Mouse (Mus musculus): ENCODE results near the gene Smim9.
"Not testable (repeated sequence)": the region's sequence is repeated elsewhere in the genome, so short reads cannot be mapped to it uniquely, and the experiment has no call there.

Smim9 gene

GRCm38 (mm10) chrX:75163670-75164069, at the start of gene Smim9:
Gene Smim9, minus strand, starts transcription at chrX:75163770.
- no peak for DNase-seq (ENCODE audit: low spot score in 2 of 2)

DNA sequence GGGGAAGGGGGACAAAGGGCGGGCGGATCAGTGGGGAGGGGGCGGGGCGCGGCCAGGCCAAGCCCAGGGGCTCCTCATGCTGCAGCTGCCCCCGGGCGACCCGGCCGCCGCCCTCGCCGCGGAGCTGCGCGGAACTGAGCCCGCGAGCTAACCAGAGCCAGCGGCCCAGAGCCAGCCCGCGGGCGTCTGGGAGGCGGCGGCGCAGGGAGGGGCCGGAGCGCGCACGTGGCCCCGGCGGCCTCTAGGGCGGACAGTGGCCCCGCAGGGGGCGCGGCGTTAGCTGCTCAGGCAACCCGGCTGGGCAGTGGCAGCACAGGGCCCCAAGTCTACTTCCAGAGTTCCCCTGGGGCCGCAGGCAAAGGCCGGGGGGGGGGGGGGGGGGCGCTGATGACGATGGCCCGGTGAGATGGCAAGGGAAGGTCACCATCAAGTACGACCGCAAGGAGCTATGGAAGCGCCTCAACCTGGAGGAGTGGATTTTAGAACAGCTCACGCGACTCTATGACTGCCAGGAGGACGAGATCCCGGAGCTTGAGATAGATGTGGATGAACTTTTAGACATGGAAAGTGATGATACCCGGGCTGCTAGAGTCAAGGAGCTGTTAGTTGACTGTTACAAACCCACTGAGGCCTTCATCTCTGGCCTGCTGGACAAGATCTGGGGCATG, 7.9 kb downstream of the Smim9 start:
- no peak for DNase-seq (ENCODE audit: low spot score in 2 of 2)

- no peak for DNase-seq (ENCODE audit: low spot score in 2 of 2)
These were observed 11.3 kb downstream of the Smim9 start for GRCm38 (mm10) chrX:75152249-75152648.

GRCm38 (mm10) chrX:75150304-75150703, 13.3 kb downstream of the Smim9 start:
- DNase-seq (ENCODE audit: low spot score in 2 of 2) = no peak

- no peak for DNase-seq (ENCODE audit: low spot score in 2 of 2)
These were observed 15.2 kb downstream of the Smim9 start for GRCm38 (mm10) chrX:75148414-75148813.

DNA sequence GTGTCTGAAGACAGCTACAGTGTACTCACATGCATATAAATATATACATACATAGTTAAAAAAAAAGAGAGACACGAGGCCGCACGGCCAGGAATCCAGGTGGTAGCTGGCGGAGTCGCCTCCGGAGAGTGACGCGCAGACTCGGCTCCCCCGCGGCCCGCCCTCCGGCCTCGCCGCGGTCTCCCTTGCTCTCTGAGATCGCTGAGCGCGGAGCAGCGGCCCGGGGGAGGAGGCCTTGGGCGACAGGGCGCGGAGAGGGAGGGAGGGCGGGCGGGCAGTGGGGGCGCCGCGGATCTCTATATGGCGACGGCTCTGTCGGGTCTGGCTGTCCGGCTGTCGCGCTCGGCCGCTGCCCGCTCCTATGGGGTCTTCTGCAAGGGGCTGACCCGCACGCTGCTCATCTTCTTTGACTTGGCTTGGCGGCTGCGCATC, 20.4 kb downstream of the Smim9 start:
- DNase-seq (ENCODE audit: low spot score in 2 of 2) = not testable (repeated sequence)

- DNase-seq (ENCODE audit: low spot score in 2 of 2) = no peak
These were observed 25.4 kb downstream of the Smim9 start for GRCm38 (mm10) chrX:75138182-75138581.

DNA sequence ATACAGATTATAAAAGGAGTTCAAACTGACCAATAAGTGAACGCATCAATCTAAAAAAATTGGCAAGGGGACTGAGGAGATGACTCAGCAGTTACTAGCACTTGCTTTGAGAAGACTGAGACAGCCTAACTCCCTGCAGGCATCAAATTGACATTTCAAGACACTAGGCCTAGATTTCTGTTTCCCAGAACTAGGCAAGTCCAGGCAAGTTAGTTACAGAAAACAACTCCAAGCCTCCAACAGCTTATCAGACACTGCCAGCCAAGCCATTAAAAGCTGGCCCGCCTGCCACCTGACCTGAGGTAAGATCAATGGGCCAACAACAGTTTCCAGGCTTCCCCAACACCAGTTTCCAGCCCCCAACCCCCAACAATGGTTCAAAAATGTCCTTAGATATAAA, 25.8 kb downstream of the Smim9 start:
- no peak for DNase-seq (ENCODE audit: low spot score in 2 of 2)

GRCm38 (mm10) chrX:75136938-75137337, 26.6 kb downstream of the Smim9 start:
- DNase-seq (ENCODE audit: low spot score in 2 of 2) = no peak

- peak; percentile 67 to 81 for DNase-seq (ENCODE audit: low spot score in 2 of 2)
These were observed 33.0 kb downstream of the Smim9 start, which contains the start of gene Mpp1 for GRCm38 (mm10) chrX:75130467-75131160. Gene Mpp1, minus strand, starts transcription at chrX:75131016.

DNA sequence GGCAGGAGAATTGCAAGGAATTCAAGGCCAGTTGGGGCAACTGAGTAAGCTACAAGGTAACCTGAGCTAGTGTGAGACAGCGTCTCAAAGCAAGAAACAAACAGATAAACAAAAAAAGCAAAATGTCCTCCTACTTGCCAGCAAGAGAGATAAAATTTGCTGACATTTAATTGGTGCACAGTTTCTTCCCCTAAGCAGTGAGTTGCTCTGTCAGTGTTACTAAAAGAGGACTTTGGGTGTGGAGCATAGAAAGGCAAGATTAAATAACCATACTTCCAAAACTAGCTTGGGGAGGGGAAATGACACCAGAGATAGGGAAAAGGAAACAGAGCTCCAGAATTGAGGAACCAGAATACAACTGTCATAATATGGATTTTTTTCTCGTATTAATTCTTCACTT, 34.1 kb downstream of the Smim9 start:
- no peak for DNase-seq (ENCODE audit: low spot score in 2 of 2)

GRCm38 (mm10) chrX:75128333-75128980, 35.1 kb downstream of the Smim9 start:
- DNase-seq (ENCODE audit: low spot score in 2 of 2) = no peak

DNA sequence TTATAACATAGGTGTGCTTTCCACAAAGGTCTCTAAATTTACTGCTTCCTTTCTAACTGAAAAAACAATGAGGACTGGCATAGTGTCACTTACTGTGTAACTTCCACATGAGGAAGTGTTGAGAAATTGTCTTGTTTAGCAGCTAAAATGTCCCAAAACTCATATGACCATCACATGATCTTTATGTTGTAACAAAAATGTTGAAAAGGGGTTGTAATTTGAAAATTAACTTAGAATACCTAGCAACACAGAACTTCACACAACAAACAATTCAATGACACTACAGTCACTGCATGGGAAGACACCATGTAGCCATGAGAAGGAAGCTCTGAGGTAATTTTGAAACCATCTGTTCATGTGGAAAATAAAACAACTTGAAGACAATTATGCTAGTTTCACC, 36.7 kb downstream of the Smim9 start:
- no peak for DNase-seq (ENCODE audit: low spot score in 2 of 2)

GRCm38 (mm10) chrX:75125606-75126005, 38.0 kb downstream of the Smim9 start:
- no peak for DNase-seq (ENCODE audit: low spot score in 2 of 2)

DNA sequence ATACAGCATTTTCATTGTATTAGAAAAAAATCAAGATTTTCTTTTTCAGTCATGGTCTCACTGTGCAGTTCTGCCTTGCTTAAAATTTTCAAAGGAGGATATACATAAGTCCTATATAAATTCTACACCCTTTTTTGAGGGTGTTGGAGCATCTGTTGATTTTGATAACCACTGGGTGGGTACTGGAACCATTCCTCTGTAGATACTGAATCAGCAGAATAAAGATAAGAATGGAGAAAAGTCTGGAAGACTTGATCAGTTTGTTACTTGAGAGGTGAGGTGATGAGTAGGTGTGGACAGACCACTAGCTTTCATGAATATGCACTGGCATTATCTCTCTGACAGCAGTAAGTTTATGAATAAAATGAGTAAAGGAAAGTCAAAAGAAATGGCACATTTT, 48.0 kb downstream of the Smim9 start:
- no peak for DNase-seq (ENCODE audit: low spot score in 2 of 2)

DNA sequence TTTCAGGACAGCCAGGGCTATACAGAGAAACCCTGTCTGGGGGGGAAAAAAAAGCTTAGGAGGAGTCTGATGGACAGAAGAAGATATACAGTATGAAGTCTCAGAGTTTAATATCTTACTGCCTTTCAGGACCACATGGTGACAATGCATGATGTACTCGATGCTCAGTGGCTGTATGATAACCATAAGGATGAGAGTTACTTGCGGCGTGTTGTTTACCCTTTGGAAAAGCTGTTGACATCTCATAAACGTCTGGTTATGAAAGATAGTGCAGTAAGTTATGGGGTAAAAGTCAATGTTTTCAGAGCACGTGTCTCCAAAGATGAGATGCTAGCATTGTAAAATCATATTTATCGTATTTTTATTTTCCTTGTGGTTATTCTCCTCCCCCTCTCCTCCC, 61.3 kb downstream of the Smim9 start:
- no peak for DNase-seq (ENCODE audit: low spot score in 2 of 2)

- DNase-seq (ENCODE audit: low spot score in 2 of 2) = no peak
These were observed 64.8 kb downstream of the Smim9 start for GRCm38 (mm10) chrX:75098799-75099198.

GRCm38 (mm10) chrX:75096163-75096770, 67.3 kb downstream of the Smim9 start:
- DNase-seq (ENCODE audit: low spot score in 2 of 2) = no peak

Measured in urinary bladder, postnatal 4 days (tissue).